Mouse (Mus musculus) C2C12 (cell line): Measurements from ENCODE around the gene Hspa1l. TPM values are rescaled to one million over a fixed set of nuclear protein-coding genes. Genes with fewer than 3 reads are reported as not detected.
A peak's percentile ranks its signal among the peaks of the same experiment; 100 is the strongest.
"Not testable (repeated sequence)": the region's sequence is repeated elsewhere in the genome, so short reads cannot be mapped to it uniquely, and the experiment has no call there.

Source experiments
- H3K27me3 ChIP-seq: one replicate; pipeline ENCODE4 v1.6.1; 2011; ENCODE audit not compliant: control insufficient read depth, insufficient read depth, insufficient read length
- H3K36me3 ChIP-seq: one replicate; pipeline ENCODE4 v1.6.1; 2011; ENCODE audit not compliant: control insufficient read depth, insufficient read depth
- H3K4me3 ChIP-seq: one replicate; pipeline ENCODE4 v1.5.1; 2011; ENCODE audit warnings: mild to moderate bottlenecking, control low read depth; ENCODE audit not compliant: poor library complexity, insufficient read depth, severe bottlenecking
- H3K79me2 ChIP-seq: one replicate; pipeline ENCODE4 v1.6.1; 2011; ENCODE audit not compliant: control insufficient read depth, insufficient read depth
- H3K79me3 ChIP-seq: one replicate; pipeline ENCODE4 v1.6.1; 2011; ENCODE audit warnings: low read depth, control low read depth
- H3ac ChIP-seq: one replicate; pipeline ENCODE3; 2011; ENCODE audit warnings: low read depth; ENCODE audit not compliant: control insufficient read depth, insufficient read length
- CEBPB ChIP-seq: IDR thresholded peaks from one replicate; pipeline ENCODE4 v1.6.1; 2011; ENCODE audit warnings: low read depth, mild to moderate bottlenecking, control low read depth, moderate library complexity
- CTCF ChIP-seq: IDR thresholded peaks from one replicate; pipeline ENCODE4 v1.5.1; 2011; ENCODE audit not compliant: control insufficient read depth, insufficient read depth, insufficient read length
- FOSL1 ChIP-seq: IDR thresholded peaks from one replicate; pipeline ENCODE4 v1.8.0; 2011; ENCODE audit warnings: mild to moderate bottlenecking, low read length; ENCODE audit not compliant: poor library complexity, insufficient read depth, severe bottlenecking
- MAX ChIP-seq: IDR thresholded peaks from one replicate; pipeline ENCODE4 v1.6.1; 2011; ENCODE audit warnings: mild to moderate bottlenecking, control low read depth
- MYOD1 ChIP-seq: IDR thresholded peaks from one replicate; pipeline ENCODE4 v1.6.1; 2011; ENCODE audit warnings: low read depth; ENCODE audit not compliant: control insufficient read depth, insufficient read length
- MYOG ChIP-seq: IDR thresholded peaks from one replicate; pipeline ENCODE4 v1.6.1; 2011; ENCODE audit not compliant: control insufficient read depth, insufficient read length; ENCODE audit errors: extremely low read depth
- USF1 ChIP-seq: IDR thresholded peaks from one replicate; pipeline ENCODE4 v1.6.1; 2011; ENCODE audit warnings: low read depth, mild to moderate bottlenecking, control low read depth, moderate library complexity
- polyA plus RNA-seq: library from polyadenylated mRNA; unstranded; fragments of >200 nt; fragmentation: generic; extraction: Trizol; gene quantifications from one replicate; pipeline ENCODE4 v1.2.1, GENCODE M21; 2012; ENCODE audit warnings: missing spikeins

Hspa1l gene
- polyA plus RNA-seq, 1 experiment, result 0.99 TPM

- TF ChIP-seq MAX, result no peak
- no peak for TF ChIP-seq MYOG
- TF ChIP-seq CTCF, result no peak
- no peak for TF ChIP-seq USF1
- no peak for TF ChIP-seq MYOD1
- TF ChIP-seq CEBPB, result no peak
- no peak for TF ChIP-seq FOSL1
- Histone ChIP-seq H3ac (peak overlapping the region; percentile 89), H3K79me2 (peaks cover 62% of the 10 kb centered on the region), H3K79me3 (peaks cover 43% of the 10 kb centered on the region), H3K36me3 (peaks cover 29% of the 10 kb centered on the region), H3K27me3 (no peaks in the 10 kb centered on the region), H3K4me3 (peak overlapping the region; percentile 98)
These were observed 9.8 kb downstream of the Hspa1l start for GRCm38 (mm10) chr17:34982328-34982727.

- Histone ChIP-seq H3K4me3 (no peak overlapping the region), H3K79me2 (peaks cover 62% of the 10 kb centered on the region), H3ac (no peak overlapping the region), H3K36me3 (peaks cover 45% of the 10 kb centered on the region), H3K27me3 (no peaks in the 10 kb centered on the region), H3K79me3 (peaks cover 43% of the 10 kb centered on the region)
- TF ChIP-seq CTCF (peak; percentile 8), FOSL1 (no peak)
These were observed 11.7 kb downstream of the Hspa1l start for GRCm38 (mm10) chr17:34984218-34984617.

- Histone ChIP-seq H3K4me3 (no peak overlapping the region), H3K79me2 (peaks cover 34% of the 10 kb centered on the region), H3K36me3 (peaks cover 40% of the 10 kb centered on the region), H3ac (peak overlapping the region; percentile 12), H3K79me3 (peaks cover 22% of the 10 kb centered on the region), H3K27me3 (no peaks in the 10 kb centered on the region)
- TF ChIP-seq MYOG (no peak), FOSL1 (no peak), CTCF (no peak), MYOD1 (no peak), MAX (no peak), USF1 (no peak), CEBPB (no peak)
These were observed 22.2 kb downstream of the Hspa1l start for GRCm38 (mm10) chr17:34994751-34995150.

GRCm38 (mm10) chr17:34995192-34995591 lies 22.7 kb downstream of the Hspa1l start:
- Histone ChIP-seq H3K79me3 (peaks cover 25% of the 10 kb centered on the region), H3K36me3 (peaks cover 40% of the 10 kb centered on the region)

GRCm38 (mm10) chr17:34995927-34996326 lies 23.4 kb downstream of the Hspa1l start:
- Histone ChIP-seq H3K79me2 (peaks cover 37% of the 10 kb centered on the region), H3K36me3 (peaks cover 38% of the 10 kb centered on the region), H3K79me3 (peaks cover 25% of the 10 kb centered on the region)
- not testable (repeated sequence) for H3K4me3 ChIP-seq, H3K27me3 ChIP-seq, H3ac ChIP-seq

More at GRCm38 (mm10) chr17:34995192-34995591, 22.7 kb downstream of the Hspa1l start:
- not testable (repeated sequence) for H3ac ChIP-seq, H3K27me3 ChIP-seq, H3K4me3 ChIP-seq
- peaks cover 37% of the 10 kb centered on the region for H3K79me2 ChIP-seq

GRCm38 (mm10) chr17:34996411-34997141 lies 24.1 kb downstream of the Hspa1l start:
- peaks cover 31% of the 10 kb centered on the region for H3K36me3 ChIP-seq
- H3K27me3 ChIP-seq, result no peaks in the 10 kb centered on the region
- H3K79me3 ChIP-seq, result peaks cover 27% of the 10 kb centered on the region
- no peak overlapping the region for H3K4me3 ChIP-seq
- no peak overlapping the region for H3ac ChIP-seq
- peaks cover 43% of the 10 kb centered on the region for H3K79me2 ChIP-seq
- TF ChIP-seq CEBPB, result no peak
- TF ChIP-seq MAX, result no peak
- TF ChIP-seq FOSL1, result no peak
- TF ChIP-seq CTCF, result no peak
- TF ChIP-seq MYOD1, result no peak
- no peak for TF ChIP-seq MYOG
- no peak for TF ChIP-seq USF1
